Mouse (Mus musculus) heart, adult 11 months (tissue): Measurements from ENCODE around the gene Rtbdn.
A peak's percentile ranks its signal among the peaks of the same experiment; 100 is the strongest.
"Not testable (repeated sequence)": the region's sequence is repeated elsewhere in the genome, so short reads cannot be mapped to it uniquely, and the experiment has no call there.

Experiments
- DNase-seq: peaks from one replicate; pipeline ENCODE4 v3.0.0; 2022

The Rtbdn gene

DNA sequence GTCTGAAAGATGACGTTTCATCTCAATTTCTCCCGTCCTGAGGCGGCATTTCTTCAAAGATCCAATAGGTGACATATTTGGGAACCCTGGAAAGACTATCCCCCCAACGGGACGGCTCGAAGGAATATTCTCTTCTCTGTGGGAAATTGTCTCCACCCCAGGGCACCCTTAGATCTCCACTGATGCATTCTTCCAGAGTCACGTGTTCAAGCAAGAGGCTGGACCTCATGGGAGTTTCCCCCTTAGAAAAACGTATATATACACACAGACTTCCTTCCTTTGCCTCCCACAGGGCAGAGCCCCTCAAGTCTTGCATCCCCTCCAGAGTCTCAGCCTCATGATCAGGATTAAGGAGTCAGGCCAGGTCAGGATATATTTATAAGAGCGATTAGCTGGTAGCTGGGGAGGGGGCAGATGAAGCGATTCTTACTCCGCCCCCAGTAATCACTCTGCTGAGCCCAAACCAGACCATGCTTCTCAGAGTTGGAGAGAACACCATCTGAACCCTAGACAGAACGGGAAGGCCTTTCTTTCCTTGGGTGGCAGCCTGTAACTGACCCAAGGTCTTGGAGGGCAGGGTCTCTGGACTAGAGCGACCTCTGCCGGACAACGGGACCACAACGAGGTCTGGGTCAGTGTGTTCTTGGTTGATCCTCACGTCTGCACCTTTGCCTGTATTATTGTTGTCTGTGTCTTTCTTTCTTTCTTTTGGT lies at the start of gene Rtbdn:
Rtbdn (plus strand) TSS at position 464 of the 713 bp plus-strand sequence.
- no peak for DNase-seq

DNA sequence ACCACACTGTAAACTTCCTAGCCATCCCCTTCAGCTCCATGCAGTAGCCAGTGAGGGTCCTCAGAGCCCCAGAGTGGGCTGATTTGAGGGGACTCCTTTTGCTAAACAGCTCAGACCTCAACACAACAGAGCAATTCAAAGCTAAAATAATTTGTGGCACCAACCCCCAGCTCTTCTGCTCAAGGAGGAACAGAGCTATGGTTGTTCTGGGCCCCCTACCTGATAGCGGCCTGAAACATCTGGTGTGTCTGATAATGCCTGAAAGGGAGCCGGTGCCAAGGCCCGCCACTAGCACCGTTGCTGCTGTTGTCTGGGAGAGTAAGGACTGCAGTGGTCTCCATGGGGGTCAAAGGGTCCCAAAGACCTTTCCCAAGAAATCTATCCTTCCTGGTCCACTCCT lies 45.7 kb upstream of the Rtbdn start:
- DNase-seq: no peak

DNA sequence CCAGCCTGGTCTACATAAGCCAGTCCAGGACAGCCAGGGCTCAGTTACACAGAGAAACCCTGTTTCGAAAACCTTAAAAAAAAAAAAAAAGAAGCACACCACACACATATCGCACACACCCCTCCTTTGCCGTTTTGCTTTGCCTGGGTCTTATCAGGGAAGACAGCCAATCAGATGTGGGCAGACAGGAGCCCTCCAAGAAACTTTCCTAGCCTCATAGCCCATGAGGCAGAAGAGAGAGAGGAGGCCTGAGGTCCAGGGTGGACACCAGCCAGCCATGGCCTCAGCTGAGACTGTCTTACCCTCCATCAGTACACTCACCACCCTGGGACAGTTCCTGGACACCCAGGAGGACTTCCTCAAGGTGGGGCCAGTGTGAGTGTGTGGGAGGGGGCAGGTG lies 45.0 kb upstream of the Rtbdn start, which contains the start of gene Klf1:
Klf1 (plus strand) TSS at position 177 of the 400 bp plus-strand sequence.
- DNase-seq: no peak

DNA sequence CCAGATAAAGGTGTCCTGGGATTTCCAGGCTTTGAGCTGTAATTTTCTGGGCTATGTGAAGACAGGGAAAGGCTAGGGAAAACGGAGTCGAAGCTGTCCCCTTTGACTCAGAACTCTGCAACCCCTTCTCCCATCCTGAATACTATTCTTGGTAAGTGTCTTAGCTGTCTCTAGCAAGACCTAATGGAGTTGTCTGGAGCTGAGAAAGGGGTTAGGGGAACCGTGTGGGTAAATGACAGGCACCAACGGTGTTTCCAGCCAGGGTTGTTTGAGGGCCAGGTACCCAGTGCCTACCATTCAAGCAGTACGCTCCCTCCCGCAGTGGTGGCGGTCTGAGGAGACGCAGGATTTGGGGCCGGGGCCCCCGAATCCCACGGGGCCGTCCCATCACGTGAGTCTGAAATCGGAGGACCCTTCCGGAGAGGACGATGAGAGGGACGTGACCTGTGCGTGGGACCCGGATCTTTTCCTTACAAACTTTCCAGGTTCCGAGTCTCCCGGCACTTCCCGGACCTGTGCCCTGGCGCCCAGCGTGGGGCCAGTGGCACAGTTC lies 44.3 kb upstream of the Rtbdn start:
- no peak for DNase-seq

DNA sequence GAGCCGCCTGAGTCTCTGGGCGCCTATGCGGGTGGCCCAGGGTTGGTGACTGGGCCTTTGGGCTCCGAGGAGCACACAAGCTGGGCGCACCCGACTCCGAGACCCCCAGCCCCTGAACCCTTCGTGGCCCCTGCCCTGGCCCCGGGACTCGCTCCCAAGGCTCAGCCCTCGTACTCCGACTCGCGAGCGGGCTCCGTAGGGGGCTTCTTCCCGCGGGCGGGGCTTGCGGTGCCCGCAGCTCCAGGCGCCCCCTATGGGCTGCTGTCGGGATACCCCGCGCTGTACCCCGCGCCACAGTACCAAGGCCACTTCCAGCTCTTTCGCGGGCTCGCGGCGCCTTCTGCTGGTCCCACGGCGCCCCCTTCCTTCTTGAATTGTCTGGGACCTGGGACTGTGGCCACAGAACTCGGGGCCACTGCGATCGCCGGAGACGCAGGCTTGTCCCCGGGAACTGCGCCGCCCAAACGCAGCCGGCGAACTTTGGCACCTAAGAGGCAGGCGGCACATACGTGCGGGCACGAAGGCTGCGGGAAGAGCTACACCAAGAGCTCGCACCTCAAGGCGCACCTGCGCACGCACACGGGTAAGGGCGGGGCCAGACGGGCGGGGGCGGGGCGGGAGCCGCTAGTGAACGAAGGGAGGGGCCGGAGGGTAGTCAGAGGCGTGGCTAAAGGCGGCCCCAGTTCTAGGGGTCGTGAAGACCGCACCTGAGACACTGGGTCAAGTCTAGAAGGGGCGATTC lies 43.7 kb upstream of the Rtbdn start:
- peak; percentile 99 for DNase-seq

DNA sequence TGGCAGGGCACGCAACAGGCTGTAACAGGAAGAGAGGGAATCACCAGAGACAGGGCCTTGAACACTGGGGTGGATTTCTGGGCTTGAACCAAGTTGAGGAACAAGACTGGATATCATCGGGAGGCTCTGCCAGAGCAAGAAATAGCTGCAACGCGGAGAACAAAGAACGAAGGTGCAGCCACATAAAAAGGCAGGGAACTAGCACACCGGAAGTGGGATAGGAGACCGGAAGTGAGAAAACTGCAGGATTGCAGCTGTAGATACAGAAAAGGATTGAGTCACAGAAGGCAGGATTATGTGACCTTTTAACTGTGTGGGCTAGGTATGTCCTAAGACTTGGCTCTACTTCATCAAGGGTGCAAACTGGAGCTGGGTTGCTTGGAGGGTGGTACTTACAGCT lies 42.4 kb upstream of the Rtbdn start:
- DNase-seq: no peak

DNA sequence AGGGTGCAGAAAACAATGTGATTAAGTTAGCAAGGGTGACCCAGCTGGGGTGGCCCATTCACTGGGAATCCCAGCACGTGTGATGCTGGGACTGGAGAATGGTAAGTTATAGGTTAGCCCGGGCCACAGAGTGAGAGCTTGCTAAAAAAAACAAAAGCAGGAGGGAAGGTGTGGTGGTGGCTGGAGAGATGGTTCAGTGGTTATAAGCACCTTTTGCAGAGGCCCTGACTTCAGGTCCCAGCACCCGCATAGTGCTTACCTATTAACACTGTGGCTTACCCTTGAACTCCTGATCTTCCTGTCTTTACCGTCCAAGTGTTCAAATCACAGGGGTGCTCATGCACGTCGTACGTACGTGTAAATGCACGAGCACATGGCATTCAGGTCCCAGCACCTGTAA lies 39.8 kb upstream of the Rtbdn start:
- DNase-seq: no peak

DNA sequence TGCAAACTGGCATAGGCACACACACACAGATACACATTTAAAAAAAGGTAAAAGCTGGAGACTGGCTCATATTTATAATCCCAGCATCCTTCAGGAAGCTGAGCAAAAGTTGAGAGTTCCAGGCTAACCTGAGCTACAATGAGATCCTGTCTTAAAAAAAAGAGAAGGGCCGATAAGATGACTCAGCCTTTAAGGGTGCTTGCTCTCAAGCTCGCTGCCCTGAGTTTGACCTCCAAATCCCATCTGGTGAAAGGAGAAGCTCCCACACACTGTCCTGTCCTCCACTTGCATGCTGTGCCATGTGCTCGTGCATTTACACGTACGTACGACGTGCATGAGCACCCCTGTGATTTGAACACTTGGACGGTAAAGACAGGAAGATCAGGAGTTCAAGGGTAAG lies 39.3 kb upstream of the Rtbdn start:
- DNase-seq: no peak

DNA sequence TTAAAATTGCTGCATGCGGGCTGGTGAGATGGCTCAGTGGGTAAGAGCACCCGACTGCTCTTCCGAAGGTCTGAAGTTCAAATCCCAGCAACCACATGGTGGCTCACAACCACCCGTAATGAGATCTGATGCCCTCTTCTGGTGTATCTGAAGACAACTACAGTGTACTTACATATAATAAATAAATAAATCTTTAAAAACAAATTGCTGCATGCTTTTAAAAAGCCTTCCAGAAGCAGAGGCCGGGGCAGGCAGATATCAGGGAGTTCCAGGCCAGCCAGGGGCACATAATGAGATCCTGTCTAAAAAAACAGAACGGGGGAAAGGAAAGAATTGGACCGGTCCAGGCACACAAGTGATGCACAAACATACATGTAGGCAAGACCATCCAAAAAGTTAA lies 38.8 kb upstream of the Rtbdn start:
- not testable (repeated sequence) for DNase-seq

DNA sequence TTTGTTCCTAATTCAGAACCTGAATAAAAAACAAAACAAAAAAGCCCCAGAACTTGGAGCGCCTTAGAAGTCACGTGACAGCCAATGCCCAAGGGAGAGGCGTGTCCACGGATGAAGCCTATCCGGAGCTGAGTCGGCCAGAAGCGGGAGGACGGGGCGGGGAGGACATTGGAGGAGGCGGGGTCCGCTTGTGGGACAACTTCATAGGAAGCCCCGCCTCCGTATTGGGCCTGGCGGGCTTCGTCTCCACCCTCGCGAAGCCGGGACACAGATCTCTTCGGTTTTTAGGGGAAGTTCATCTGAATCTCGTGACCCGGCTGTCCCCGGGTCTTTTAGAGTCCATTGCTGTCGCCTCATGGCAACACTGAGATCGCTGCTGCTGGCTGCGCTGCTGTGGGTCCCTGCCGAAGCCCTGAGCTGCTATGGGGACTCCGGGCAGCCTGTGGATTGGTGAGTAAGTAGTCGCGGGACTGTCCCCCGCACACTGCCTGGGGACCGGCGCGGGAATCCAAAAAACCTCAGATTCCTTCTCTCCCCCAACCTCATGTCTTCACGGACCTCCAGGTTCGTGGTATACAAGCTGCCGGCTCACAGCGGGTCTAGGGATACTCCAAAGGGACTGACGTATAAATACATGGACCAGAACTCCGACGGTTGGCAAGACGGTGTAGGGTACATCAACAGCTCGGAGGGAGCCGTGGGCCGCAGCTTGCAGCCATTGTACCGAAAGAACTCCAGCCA lies 38.2 kb upstream of the Rtbdn start, which contains the start of gene Dnase2a:
Dnase2a (plus strand) TSS at position 140 of the 741 bp plus-strand sequence.
- DNase-seq: peak; percentile 100

DNA sequence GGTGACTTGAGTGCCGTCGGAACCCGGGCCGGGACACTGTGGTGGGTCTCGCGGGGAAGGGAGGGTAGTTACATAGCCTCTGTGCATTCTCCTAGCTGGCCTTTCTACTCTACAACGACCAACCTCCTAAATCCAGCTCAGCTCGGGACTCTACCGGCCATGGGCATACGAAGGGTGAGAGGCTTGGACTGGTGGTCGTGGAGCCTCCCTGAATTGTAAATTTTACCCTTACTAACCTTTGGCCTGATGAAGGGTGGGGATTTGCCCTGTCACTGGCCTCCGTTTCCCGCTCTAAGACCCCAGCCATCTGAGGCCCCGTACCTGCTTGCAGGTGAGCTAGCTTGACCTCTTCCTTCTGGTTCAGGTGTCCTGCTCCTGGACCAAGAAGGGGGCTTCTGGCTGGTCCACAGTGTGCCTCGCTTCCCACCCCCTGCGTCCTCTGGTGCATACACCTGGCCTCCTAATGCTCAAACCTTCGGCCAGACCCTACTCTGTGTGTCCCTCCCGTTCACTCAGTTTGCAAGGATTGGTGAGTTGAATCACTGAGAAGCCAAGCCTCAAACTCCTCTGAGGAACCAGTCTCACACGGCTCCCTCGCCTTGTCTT lies 37.5 kb upstream of the Rtbdn start:
- peak; percentile 93 for DNase-seq

DNA sequence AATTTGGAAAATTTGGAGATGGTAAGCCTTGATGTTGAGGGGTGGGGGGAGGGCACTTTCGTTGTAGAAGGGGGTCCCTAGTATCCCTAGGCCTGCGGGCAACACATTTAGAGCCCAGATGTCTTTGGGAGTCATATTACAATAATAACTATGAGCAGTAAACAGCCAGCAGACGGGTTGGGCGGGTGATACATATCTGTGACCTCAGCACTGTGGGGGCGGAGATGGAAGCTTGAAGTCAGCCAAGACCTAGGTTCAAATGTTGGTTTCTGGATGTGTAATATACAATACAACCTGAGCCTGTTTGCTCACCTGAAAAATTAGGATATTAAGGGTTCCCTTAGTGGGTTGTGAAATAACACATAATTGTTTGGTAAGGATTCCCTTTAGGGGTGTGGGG lies 36.8 kb upstream of the Rtbdn start:
- no peak for DNase-seq

DNA sequence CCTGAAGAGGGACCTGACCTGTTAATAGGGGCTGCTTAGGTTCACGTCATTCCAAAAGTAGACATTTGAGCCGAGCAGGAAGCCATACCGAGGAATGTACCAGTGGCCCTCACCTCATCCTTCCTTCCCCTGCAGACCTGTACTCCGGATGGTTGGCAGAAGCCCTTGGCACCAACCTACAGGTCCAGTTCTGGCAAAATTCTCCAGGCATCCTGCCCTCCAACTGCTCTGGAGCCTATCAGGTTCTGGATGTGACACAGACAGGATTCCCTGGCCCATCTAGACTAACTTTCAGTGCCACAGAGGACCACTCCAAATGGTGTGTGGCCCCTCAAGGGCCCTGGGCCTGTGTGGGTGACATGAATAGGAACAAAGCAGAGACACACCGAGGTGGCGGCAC lies 36.2 kb upstream of the Rtbdn start:
- DNase-seq: peak; percentile 90

DNA sequence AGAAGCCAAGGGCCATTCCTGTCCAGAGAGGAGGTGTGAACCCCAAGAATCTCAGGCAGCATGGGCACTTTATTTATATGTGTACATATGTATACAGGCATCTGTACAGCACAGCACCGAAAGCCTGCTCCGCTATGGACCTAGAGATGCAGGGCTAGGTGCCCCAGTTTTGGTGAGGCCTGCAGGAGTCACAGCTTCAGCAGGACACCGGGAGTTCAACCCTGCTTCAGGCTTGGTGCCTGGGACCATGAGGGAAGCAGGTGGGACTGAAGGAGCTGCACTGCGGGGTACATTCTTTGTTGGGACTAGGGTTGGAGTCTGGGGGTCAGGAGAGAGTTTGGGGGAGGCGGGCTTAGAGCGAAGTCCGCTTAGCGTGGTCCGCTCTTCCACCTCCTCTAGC lies 34.9 kb upstream of the Rtbdn start:
- DNase-seq: no peak

DNA sequence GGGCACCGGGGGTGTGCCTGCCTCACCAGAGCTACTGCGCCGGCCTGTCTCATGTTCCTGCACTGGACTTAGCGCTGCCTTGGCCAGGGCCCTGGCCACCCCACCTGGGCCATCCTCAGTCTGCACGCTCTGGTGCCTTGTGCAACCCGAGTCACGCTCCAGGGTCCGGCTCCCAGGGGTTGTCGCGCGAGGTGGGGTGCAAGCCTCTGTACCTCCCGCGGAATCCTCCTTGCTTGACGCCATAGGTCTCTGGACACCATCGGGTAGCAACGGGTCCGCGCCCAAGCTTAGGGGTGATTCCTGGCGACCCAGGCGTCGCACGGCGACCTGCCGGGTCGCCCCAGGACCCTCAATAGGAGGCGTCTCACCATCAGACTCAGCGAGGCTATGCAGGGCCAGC lies 34.4 kb upstream of the Rtbdn start:
- DNase-seq: peak; percentile 93

DNA sequence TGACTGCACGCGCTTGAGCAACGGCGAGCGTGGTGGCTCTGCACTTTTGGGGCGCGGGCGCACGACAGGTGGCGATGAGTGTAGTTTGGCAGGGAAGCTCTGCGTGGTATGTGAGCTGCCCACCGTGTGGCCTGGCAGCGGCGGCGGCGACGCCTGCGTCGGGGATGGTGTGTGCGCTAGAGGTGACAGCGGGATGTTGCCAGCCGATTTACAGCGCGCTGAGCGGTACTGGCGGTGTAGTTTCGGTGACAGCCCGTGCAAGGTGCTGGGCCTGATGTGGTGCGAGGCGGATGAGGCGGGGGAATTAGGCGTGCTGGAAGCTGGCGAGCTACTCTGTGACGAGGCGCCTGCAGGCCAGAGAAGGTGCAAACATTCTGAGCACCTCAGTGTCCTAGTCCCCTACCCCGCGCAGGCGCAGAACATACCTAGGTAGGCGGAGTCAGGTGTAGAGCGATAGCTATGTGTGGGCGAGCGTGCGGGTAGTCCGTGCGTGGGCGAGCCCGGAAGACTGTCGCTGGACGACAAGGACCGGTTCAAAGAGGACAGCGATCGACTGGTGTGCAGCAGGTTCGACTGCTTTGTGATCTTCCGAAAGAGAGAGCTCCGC lies 33.8 kb upstream of the Rtbdn start:
- peak; percentile 97 for DNase-seq

DNA sequence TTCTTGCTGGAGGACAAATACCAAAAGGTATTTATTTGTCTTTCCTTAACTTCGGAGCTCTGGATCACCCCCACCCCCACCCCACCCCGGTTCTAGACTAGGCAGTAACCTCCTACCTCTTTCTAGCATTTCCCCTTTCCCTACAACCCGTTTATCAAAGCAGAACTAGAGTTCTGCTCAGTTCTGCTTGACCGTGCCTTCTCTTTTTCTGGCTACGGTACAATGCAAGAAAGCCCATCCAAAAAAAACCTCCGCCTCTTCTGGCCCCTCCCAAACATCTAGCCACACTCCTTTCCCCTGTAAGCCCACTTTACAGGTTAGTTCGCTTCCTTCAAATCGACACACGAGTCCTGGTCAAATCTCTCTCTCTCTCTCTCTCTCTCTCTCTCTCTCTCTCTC lies 33.3 kb upstream of the Rtbdn start:
- no peak for DNase-seq

DNA sequence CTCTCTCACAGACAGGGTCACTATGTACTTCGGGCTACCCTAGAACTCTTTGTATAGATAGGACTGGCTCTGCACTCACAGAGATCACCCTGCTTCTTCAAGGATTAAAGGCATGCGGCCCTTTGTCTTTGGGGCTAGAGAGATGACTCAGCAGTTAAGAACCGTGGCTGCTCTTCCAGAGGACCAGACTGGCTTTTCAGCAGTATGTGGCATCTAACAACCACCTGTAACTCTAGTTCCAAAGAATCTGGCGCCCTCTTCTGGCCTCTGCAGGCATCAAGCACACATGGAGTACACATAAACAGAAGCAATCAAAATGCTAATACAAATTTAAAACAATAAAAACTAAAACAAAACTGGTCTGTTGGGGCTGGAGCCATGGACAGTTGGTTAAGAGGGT lies 32.8 kb upstream of the Rtbdn start:
- no peak for DNase-seq

DNA sequence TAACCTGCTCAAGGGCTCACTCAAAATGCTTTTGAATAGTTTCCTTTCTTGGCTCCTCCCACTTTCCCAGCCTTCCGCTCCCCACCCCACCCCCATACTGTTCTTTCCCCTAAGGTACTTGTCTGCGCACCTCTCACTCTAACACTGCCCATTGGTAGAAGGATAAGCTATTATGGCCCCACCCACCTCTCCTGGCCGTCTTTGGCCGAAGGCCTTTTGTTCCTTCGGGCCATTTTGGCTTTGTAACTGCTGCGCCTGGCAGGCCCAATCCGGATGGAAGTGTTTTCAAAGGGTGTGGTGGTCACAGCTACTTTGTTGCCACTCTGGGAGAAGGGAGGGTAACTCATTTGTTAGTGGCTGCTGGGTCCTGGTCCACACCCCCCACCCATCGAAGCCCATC lies 31.5 kb upstream of the Rtbdn start:
- no peak for DNase-seq

DNA sequence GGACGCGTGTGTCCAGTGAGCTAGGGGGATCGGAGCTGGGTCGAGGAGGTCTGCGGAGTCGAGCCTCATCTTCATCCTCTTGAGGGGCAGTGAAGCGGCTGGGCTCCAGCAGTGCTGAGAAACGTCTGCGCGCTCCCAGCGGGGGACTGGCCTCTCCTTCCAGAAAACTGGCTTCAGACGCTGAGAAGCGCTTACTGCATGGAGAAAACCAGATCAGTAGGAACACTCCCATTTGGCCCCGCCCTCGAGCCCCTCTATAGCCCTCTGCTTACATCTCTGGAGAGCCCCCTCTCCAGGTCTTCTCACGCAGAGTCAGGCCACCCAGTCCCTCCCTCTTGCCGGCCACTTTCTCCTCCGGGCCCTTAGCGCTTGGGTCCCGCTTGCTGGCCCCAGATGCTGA lies 29.0 kb upstream of the Rtbdn start:
- DNase-seq: no peak

DNA sequence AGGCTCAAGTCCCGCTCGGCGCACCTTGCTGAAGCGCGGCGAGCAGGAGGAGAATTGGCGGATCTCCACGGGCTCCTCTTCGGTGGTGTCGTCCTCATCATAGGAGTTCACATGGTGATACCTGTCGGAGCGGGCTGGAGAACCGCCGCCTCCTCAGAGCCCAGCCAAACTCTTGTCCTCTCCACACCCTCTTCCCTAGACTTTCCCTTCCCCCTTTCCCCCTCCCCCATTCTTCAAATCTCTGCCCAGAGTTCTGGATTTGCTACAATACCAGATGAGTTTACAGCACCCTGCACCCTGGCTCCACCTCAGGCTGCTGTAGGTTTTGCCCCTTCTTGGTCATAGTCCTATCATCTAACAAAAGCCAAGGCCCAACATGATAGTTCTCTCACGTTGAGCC lies 28.1 kb upstream of the Rtbdn start:
- no peak for DNase-seq

DNA sequence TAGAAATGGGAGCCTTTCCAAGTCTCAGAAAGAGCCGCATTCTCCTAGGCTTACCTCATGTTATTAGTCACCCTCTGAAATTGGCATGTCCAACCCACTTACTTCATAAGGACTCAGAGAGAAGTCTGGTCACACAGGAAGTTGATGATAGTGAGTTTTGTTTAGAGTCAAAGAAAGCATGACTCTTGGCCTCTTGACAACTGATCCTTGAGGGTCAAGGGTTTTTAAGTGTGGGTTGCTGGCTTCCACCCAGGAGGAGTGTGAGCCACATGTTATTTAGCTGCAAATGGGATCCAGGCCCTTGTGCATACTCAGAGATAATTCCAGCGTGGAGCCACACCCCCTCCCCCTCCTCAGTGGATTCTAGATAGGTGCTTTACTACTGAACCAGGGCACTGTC lies 25.2 kb upstream of the Rtbdn start:
- DNase-seq: no peak

DNA sequence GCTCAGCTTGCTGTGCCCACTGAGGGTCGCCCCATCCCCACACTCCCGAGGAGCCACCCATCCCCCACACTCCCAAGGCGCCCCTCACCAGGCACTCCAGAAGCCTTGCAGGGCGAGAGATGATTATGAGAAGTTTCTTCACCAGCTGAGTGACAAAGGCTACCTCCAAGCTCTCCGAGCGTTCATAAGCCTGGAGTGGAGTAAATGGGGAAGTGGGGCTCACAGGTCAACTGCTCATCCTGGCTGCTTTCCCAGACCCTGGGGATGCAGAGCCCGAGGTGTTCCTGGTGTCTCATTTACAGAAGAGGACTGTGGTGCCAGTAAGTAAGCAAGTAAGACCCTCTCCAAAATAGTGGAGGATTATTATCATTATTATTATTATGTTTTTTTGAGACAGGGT lies 21.2 kb upstream of the Rtbdn start:
- DNase-seq: peak; percentile 86
